Mouse (Mus musculus): Measurements from ENCODE around the gene U2af1.

- peak; percentile 86 for TF ChIP-seq CTCF (IDR thresholded peaks at IDR 0.05; ENCODE audit: extremely low read depth, insufficient read length, insufficient replicate concordance, low read depth, low read length)
- no peak for TF ChIP-seq POLR2A (IDR thresholded peaks at IDR 0.05; ENCODE audit: low read depth, low read length)
Measured at GRCm38 (mm10) chr17:31664760-31665159, 6.1 kb upstream of the U2af1 start.

Measured in small intestine, adult 2 months (tissue).